Mouse (Mus musculus) right cerebral cortex, adult 18-20 months (tissue): ENCODE results near the gene Birc7.

Source experiments
- DNase-seq: peaks from one replicate; pipeline ENCODE4 v3.0.0; 2022; ENCODE audit warnings: mixed read lengths

Birc7 gene

DNA sequence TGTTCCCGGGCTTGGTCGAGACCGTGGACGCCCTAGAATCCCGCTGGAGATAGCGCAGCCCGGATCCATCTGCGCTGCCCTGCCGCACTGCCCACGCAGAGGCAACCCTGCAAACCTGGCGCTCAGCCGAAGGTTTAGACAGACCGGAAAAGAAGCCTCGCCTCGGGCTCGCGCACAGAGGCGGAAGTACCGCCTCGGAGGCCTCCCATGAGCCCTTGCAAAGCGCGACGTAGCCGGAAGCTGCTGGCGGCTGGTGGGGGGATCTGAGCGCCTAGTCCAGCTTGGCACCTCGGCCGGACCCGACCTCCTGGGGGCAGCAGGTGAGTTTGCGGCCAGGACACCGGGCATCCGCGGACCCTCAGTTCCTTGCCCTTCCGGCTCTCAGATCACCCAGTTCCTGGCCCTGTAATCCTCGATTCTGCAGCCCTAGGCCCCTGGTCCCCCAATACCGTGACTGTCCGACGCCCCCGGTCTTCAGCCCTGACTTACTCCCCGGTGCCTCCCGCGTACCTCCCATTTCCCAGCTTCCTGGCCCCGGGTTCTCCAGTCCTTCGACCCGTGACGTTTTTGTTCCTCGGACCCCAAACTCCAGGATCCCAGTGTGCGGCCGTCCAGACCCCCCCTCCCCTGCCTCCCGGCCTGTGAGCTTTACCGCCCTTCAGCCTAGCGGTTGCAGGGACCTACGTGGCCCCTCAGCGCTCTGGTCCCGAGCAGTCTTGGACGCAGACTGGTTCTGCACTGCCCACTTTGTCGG lies 38.4 kb downstream of the Birc7 start, which contains the start of gene Arfgap1:
Arfgap1 (plus strand) TSS at position 216 of the 754 bp plus-strand sequence.
- peak; percentile 96 for DNase-seq

DNA sequence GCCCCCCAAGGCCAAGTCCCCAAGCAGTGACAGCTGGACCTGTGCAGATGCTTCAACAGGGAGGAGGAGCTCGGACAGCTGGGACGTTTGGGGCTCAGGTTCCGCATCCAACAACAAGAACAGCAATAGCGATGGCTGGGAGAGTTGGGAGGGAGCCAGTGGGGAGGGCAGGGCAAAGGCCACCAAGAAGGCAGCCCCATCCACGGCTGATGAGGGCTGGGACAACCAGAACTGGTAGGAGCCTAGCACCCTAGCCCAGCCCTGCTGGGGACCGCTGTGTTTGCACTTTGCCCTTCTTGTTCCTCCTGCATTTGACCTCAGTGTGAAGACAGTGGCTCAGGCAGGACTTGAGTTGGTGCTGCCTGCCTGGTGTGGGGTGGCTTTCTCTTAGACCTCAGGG lies 52.3 kb downstream of the Birc7 start:
- DNase-seq = no peak
